Mouse (Mus musculus) neural tube, embryonic 12.5 days (tissue): ENCODE measurements at regions not wholly inside any gene's neighbourhood (a gene's known extent, or its start where the extent isn't known, plus 50 kb on each side); places are given as distances from the start of the nearest gene placed in this dataset.

ENCODE experiments used
- ATAC-seq: fragments of 200-750 bp; cut with Nextera tagmentation; 2 replicates; pipeline ENCODE4 v1.8.0; 2017; ENCODE audit warnings: low read depth, mild to moderate bottlenecking, moderate TSS enrichment, moderate library complexity; ENCODE audit not compliant: low FRiP score
- H3K27ac ChIP-seq: fragments of 300-500 bp; sonication (generic); 2 replicates; pipeline ENCODE4 v1.5.1; 2016
- H3K27me3 ChIP-seq: fragments of 300-500 bp; sonication (generic); replicated peaks from 2 replicates; pipeline ENCODE4 v1.6.1; 2016; ENCODE audit warnings: mild to moderate bottlenecking
- H3K36me3 ChIP-seq: fragments of 300-500 bp; sonication (generic); 2 replicates; pipeline ENCODE4 v1.6.1; 2016; ENCODE audit warnings: mild to moderate bottlenecking
- H3K4me1 ChIP-seq: fragments of 300-500 bp; sonication (generic); 2 replicates; pipeline ENCODE4 v1.6.1; 2016
- H3K4me2 ChIP-seq: fragments of 300-500 bp; sonication (generic); replicated peaks from 2 replicates; pipeline ENCODE4 v1.6.1; 2016; ENCODE audit warnings: mild to moderate bottlenecking
- H3K4me3 ChIP-seq: fragments of 300-500 bp; sonication (generic); 2 replicates; pipeline ENCODE4 v1.5.1; 2016
- H3K9ac ChIP-seq: fragments of 300-500 bp; sonication (generic); 2 replicates; pipeline ENCODE4 v1.6.1; 2016; ENCODE audit warnings: mild to moderate bottlenecking
- H3K9me3 ChIP-seq: fragments of 300-500 bp; sonication (generic); 2 replicates; pipeline ENCODE4 v1.6.1; 2016; ENCODE audit warnings: mild to moderate bottlenecking
- WGBS: fragments of 180-500 bp; shearing (Covaris S2); methylation state at CpG from one replicate; pipeline ENCODE4 v1.1.7; 2016; 5-methylcytosine and 5-hydroxymethylcytosine counted together

- Histone ChIP-seq H3K4me2 (no peak overlapping the region), H3K9me3 (no peaks in the 10 kb centered on the region), H3K4me3 (no peak overlapping the region), H3K4me1 (no peaks in the 10 kb centered on the region), H3K27me3 (no peaks in the 10 kb centered on the region), H3K9ac (no peak overlapping the region), H3K27ac (no peak overlapping the region), H3K36me3 (no peaks in the 10 kb centered on the region)
- 67% methylated on average over 3 of the region's 3 CpGs for WGBS
- ATAC-seq, result no peak
Measured at GRCm38 (mm10) chrX:13014051-13014450, 57.2 kb upstream of the Usp9x start.

- Histone ChIP-seq H3K4me2 (no peak overlapping the region), H3K27ac (no peak overlapping the region), H3K9ac (no peak overlapping the region), H3K9me3 (no peaks in the 10 kb centered on the region), H3K4me1 (no peaks in the 10 kb centered on the region), H3K27me3 (no peaks in the 10 kb centered on the region), H3K36me3 (no peaks in the 10 kb centered on the region), H3K4me3 (no peak overlapping the region)
- 74% methylated on average over 3 of the region's 3 CpGs for WGBS
- no peak for ATAC-seq
Measured at GRCm38 (mm10) chrX:13013086-13013485, 58.2 kb upstream of the Usp9x start.

- H3K4me3 ChIP-seq, result no peak overlapping the region
- no peaks in the 10 kb centered on the region for H3K36me3 ChIP-seq
- no peak for ATAC-seq
- no peaks in the 10 kb centered on the region for H3K4me1 ChIP-seq
- no peak overlapping the region for H3K9ac ChIP-seq
- H3K27me3 ChIP-seq, result no peaks in the 10 kb centered on the region
- WGBS, result 84% methylated on average over 7 of the region's 7 CpGs
- no peak overlapping the region for H3K4me2 ChIP-seq
- no peaks in the 10 kb centered on the region for H3K9me3 ChIP-seq
- H3K27ac ChIP-seq, result no peak overlapping the region
Measured at GRCm38 (mm10) chrX:12990777-12991176, 80.5 kb upstream of the Usp9x start.

GRCm38 (mm10) chrX:12977676-12978075, 93.6 kb upstream of the Usp9x start:
- 60% methylated on average over 6 of the region's 6 CpGs for WGBS
- no peaks in the 10 kb centered on the region for H3K9me3 ChIP-seq
- H3K27me3 ChIP-seq, result no peaks in the 10 kb centered on the region
- H3K4me2 ChIP-seq, result no peak overlapping the region
- no peak overlapping the region for H3K4me3 ChIP-seq
- no peak overlapping the region for H3K9ac ChIP-seq
- no peaks in the 10 kb centered on the region for H3K4me1 ChIP-seq
- ATAC-seq, result no peak
- no peak overlapping the region for H3K27ac ChIP-seq
- H3K36me3 ChIP-seq, result no peaks in the 10 kb centered on the region

GRCm38 (mm10) chrX:12968979-12969746, 102.1 kb upstream of the Usp9x start:
- H3K4me2 ChIP-seq, result no peak overlapping the region
- H3K36me3 ChIP-seq, result no peaks in the 10 kb centered on the region
- no peak overlapping the region for H3K9ac ChIP-seq
- H3K4me1 ChIP-seq, result no peaks in the 10 kb centered on the region
- no peak overlapping the region for H3K27ac ChIP-seq
- no peak overlapping the region for H3K4me3 ChIP-seq
- H3K9me3 ChIP-seq, result no peaks in the 10 kb centered on the region
- H3K27me3 ChIP-seq, result no peaks in the 10 kb centered on the region
- no peak for ATAC-seq
- 90% methylated on average over 7 of the region's 7 CpGs for WGBS

- H3K9me3 ChIP-seq, result no peaks in the 10 kb centered on the region
- WGBS, result 78% methylated on average over 11 of the region's 11 CpGs
- H3K36me3 ChIP-seq, result no peaks in the 10 kb centered on the region
- ATAC-seq, result no peak
- no peak overlapping the region for H3K9ac ChIP-seq
- no peaks in the 10 kb centered on the region for H3K4me1 ChIP-seq
- H3K4me3 ChIP-seq, result no peak overlapping the region
- H3K4me2 ChIP-seq, result no peak overlapping the region
- no peaks in the 10 kb centered on the region for H3K27me3 ChIP-seq
- no peak overlapping the region for H3K27ac ChIP-seq
Measured at GRCm38 (mm10) chrX:12959467-12960314, 111.6 kb upstream of the Usp9x start.

GRCm38 (mm10) chrX:12958873-12959272, 112.4 kb upstream of the Usp9x start:
- Histone ChIP-seq H3K36me3 (no peaks in the 10 kb centered on the region), H3K4me1 (no peaks in the 10 kb centered on the region), H3K27ac (no peak overlapping the region), H3K9me3 (no peaks in the 10 kb centered on the region), H3K9ac (no peak overlapping the region), H3K4me3 (no peak overlapping the region), H3K27me3 (no peaks in the 10 kb centered on the region), H3K4me2 (no peak overlapping the region)
- ATAC-seq, result no peak
- WGBS, result 65% methylated on average over 2 of the region's 2 CpGs

GRCm38 (mm10) chrX:12950928-12951660, 120.2 kb upstream of the Usp9x start:
- 79% methylated on average over 7 of the region's 7 CpGs for WGBS
- Histone ChIP-seq H3K9me3 (no peaks in the 10 kb centered on the region), H3K9ac (no peak overlapping the region), H3K4me2 (no peak overlapping the region), H3K4me1 (no peaks in the 10 kb centered on the region), H3K27ac (no peak overlapping the region), H3K27me3 (no peaks in the 10 kb centered on the region), H3K36me3 (no peaks in the 10 kb centered on the region), H3K4me3 (no peak overlapping the region)
- no peak for ATAC-seq

GRCm38 (mm10) chrX:12942451-12942850, 128.8 kb upstream of the Usp9x start:
- 90% methylated on average over 5 of the region's 5 CpGs for WGBS
- Histone ChIP-seq H3K9me3 (no peaks in the 10 kb centered on the region), H3K36me3 (no peaks in the 10 kb centered on the region)

GRCm38 (mm10) chrX:12936406-12937172, 134.7 kb upstream of the Usp9x start:
- Histone ChIP-seq H3K4me2 (peak overlapping the region; percentile 60), H3K27ac (no peak overlapping the region), H3K4me3 (peak overlapping the region; percentile 32), H3K9me3 (no peaks in the 10 kb centered on the region), H3K9ac (peak overlapping the region; percentile 49), H3K27me3 (no peaks in the 10 kb centered on the region; the same call in 1 of the 2 replicates), H3K4me1 (no peaks in the 10 kb centered on the region), H3K36me3 (no peaks in the 10 kb centered on the region)
- WGBS, result 10% methylated on average over 43 of the region's 43 CpGs
- ATAC-seq, result peak; percentile 63; the same call in 1 of the 2 replicates

More at GRCm38 (mm10) chrX:12942451-12942850, 128.8 kb upstream of the Usp9x start:
- H3K4me2 ChIP-seq, result no peak overlapping the region
- H3K27ac ChIP-seq, result no peak overlapping the region
- no peaks in the 10 kb centered on the region; the same call in 1 of the 2 replicates for H3K27me3 ChIP-seq
- H3K9ac ChIP-seq, result no peak overlapping the region
- H3K4me3 ChIP-seq, result no peak overlapping the region
- no peak for ATAC-seq
- no peaks in the 10 kb centered on the region for H3K4me1 ChIP-seq

- H3K27ac ChIP-seq, result no peak overlapping the region
- no peaks in the 10 kb centered on the region for H3K4me1 ChIP-seq
- H3K36me3 ChIP-seq, result no peaks in the 10 kb centered on the region
- H3K27me3 ChIP-seq, result no peaks in the 10 kb centered on the region; the same call in 1 of the 2 replicates
- no peak overlapping the region for H3K4me3 ChIP-seq
- no peaks in the 10 kb centered on the region for H3K9me3 ChIP-seq
- no peak for ATAC-seq
- H3K4me2 ChIP-seq, result no peak overlapping the region
- no peak overlapping the region for H3K9ac ChIP-seq
- 80% methylated on average over 4 of the region's 4 CpGs for whole genome bisulfite sequencing
Measured at GRCm38 (mm10) chrX:12933294-12933807, 137.9 kb upstream of the Usp9x start.
